Mouse (Mus musculus) lung, embryonic 16.5 days (tissue): ENCODE measurements around the gene Arhgap32. TPM values are rescaled to one million over a fixed set of nuclear protein-coding genes. Genes with fewer than 3 reads are reported as not detected.
"Not testable (repeated sequence)": the region's sequence is repeated elsewhere in the genome, so short reads cannot be mapped to it uniquely, and the experiment has no call there.

ENCODE experiments used
- ATAC-seq: fragments of 200-750 bp; cut with Nextera tagmentation; 2 replicates; pipeline ENCODE4 v1.8.0; 2017; ENCODE audit warnings: low read depth, mild to moderate bottlenecking, moderate library complexity
- H3K27ac ChIP-seq: fragments of 300-500 bp; sonication (generic); 2 replicates; pipeline ENCODE4 v1.5.1; 2014; ENCODE audit warnings: mild to moderate bottlenecking, control low read depth, low read length
- H3K27me3 ChIP-seq: fragments of 300-500 bp; sonication (generic); 2 replicates; pipeline ENCODE4 v1.6.1; 2014; ENCODE audit warnings: low read depth, low read length, mixed read lengths; ENCODE audit not compliant: control insufficient read depth, insufficient read depth
- H3K36me3 ChIP-seq: fragments of 300-500 bp; sonication (generic); 2 replicates; pipeline ENCODE4 v1.6.1; 2014; ENCODE audit warnings: low read length; ENCODE audit not compliant: control insufficient read depth, insufficient read depth
- H3K4me1 ChIP-seq: fragments of 300-500 bp; sonication (generic); replicated peaks from 2 replicates; pipeline ENCODE4 v1.6.1; 2014; ENCODE audit warnings: low read length, mixed read lengths; ENCODE audit not compliant: control insufficient read depth, insufficient read depth
- H3K4me2 ChIP-seq: fragments of 300-500 bp; sonication (generic); 2 replicates; pipeline ENCODE4 v1.6.1; 2014; ENCODE audit warnings: low read depth, low read length, control low read depth
- H3K4me3 ChIP-seq: fragments of 300-500 bp; sonication (generic); 2 replicates; pipeline ENCODE4 v1.5.1; 2014; ENCODE audit warnings: mild to moderate bottlenecking, low read length, control low read depth
- H3K9ac ChIP-seq: fragments of 300-500 bp; sonication (generic); 2 replicates; pipeline ENCODE4 v1.6.1; 2014; ENCODE audit warnings: low read length, control low read depth
- H3K9me3 ChIP-seq: fragments of 300-500 bp; sonication (generic); 2 replicates; pipeline ENCODE4 v1.6.1; 2016; ENCODE audit warnings: low read length; ENCODE audit not compliant: control insufficient read depth
- WGBS: fragments of 180-500 bp; shearing (Covaris S2); extraction: QIAGEN DNeasy Blood & Tissue Kit; methylation state at CpG from one replicate; pipeline ENCODE4 v1.1.7; 2014; 5-methylcytosine and 5-hydroxymethylcytosine counted together
- polyA plus RNA-seq: library from polyadenylated mRNA; unstranded; fragments of >200 nt; fragmentation: Nextera tagmentation; extraction: Ambion mirVana; gene quantifications from 2 replicates; pipeline ENCODE4 v1.2.1, GENCODE M21; 2015

The Arhgap32 gene
- polyA plus RNA-seq, 1 experiment from 2014 or later, result 4.9 TPM

- not testable (repeated sequence) for ATAC-seq, H3K4me2 ChIP-seq, H3K9me3 ChIP-seq, H3K27ac ChIP-seq, H3K9ac ChIP-seq, H3K27me3 ChIP-seq, H3K4me1 ChIP-seq, H3K4me3 ChIP-seq, H3K36me3 ChIP-seq
- 88% methylated on average over 6 of the region's 6 CpGs for WGBS
These were observed 47.9 kb downstream of the Arhgap32 start for GRCm38 (mm10) chr9:32163820-32164219.

- no peaks in the 10 kb centered on the region for H3K9me3 ChIP-seq
- no peaks in the 10 kb centered on the region for H3K36me3 ChIP-seq
- WGBS, result 79% methylated on average over 5 of the region's 5 CpGs
- no peak overlapping the region for H3K9ac ChIP-seq
- H3K4me1 ChIP-seq, result no peaks in the 10 kb centered on the region
- H3K4me2 ChIP-seq, result no peak overlapping the region
- no peak for ATAC-seq
- no peak overlapping the region for H3K4me3 ChIP-seq
- no peak overlapping the region for H3K27ac ChIP-seq
- no peaks in the 10 kb centered on the region for H3K27me3 ChIP-seq
These were observed 52.7 kb downstream of the Arhgap32 start for GRCm38 (mm10) chr9:32168546-32169137.

GRCm38 (mm10) chr9:32170713-32171112 is 54.8 kb downstream of the Arhgap32 start:
- no peaks in the 10 kb centered on the region for H3K4me1 ChIP-seq
- no peaks in the 10 kb centered on the region for H3K27me3 ChIP-seq
- H3K9me3 ChIP-seq, result no peaks in the 10 kb centered on the region
- ATAC-seq, result no peak
- H3K4me3 ChIP-seq, result no peak overlapping the region
- H3K36me3 ChIP-seq, result no peaks in the 10 kb centered on the region
- no peak overlapping the region for H3K4me2 ChIP-seq
- 86% methylated on average over 8 of the region's 8 CpGs for WGBS
- H3K27ac ChIP-seq, result no peak overlapping the region
- no peak overlapping the region for H3K9ac ChIP-seq

- no peaks in the 10 kb centered on the region for H3K27me3 ChIP-seq
- ATAC-seq, result peak; percentile 90
- H3K4me2 ChIP-seq, result no peak overlapping the region
- H3K4me1 ChIP-seq, result peaks cover 6% of the 10 kb centered on the region; the same call in 1 of the 2 replicates
- H3K36me3 ChIP-seq, result no peaks in the 10 kb centered on the region
- no peak overlapping the region for H3K27ac ChIP-seq
- 48% methylated on average over 4 of the region's 4 CpGs for WGBS
- H3K9me3 ChIP-seq, result no peaks in the 10 kb centered on the region
- no peak overlapping the region for H3K4me3 ChIP-seq
- H3K9ac ChIP-seq, result no peak overlapping the region
These were observed 60.7 kb downstream of the Arhgap32 start for GRCm38 (mm10) chr9:32176612-32177011.

GRCm38 (mm10) chr9:32181170-32181569 is 65.2 kb downstream of the Arhgap32 start:
- H3K36me3 ChIP-seq, result no peaks in the 10 kb centered on the region; the same call in 1 of the 2 replicates
- peaks cover 6% of the 10 kb centered on the region; the same call in 1 of the 2 replicates for H3K4me1 ChIP-seq
- no peak overlapping the region for H3K4me2 ChIP-seq
- WGBS, result 35% methylated on average over 2 of the region's 2 CpGs
- ATAC-seq, result no peak
- no peak overlapping the region for H3K9ac ChIP-seq
- no peaks in the 10 kb centered on the region for H3K27me3 ChIP-seq
- no peak overlapping the region for H3K4me3 ChIP-seq
- no peaks in the 10 kb centered on the region for H3K9me3 ChIP-seq
- no peak overlapping the region for H3K27ac ChIP-seq

- ATAC-seq, result no peak
- Histone ChIP-seq H3K27ac (no peak overlapping the region), H3K4me3 (no peak overlapping the region), H3K36me3 (no peaks in the 10 kb centered on the region; the same call in 1 of the 2 replicates), H3K9ac (no peak overlapping the region), H3K9me3 (no peaks in the 10 kb centered on the region), H3K27me3 (no peaks in the 10 kb centered on the region), H3K4me2 (no peak overlapping the region), H3K4me1 (no peaks in the 10 kb centered on the region)
- 94% methylated on average over 2 of the region's 2 CpGs for WGBS
These were observed 70.6 kb downstream of the Arhgap32 start for GRCm38 (mm10) chr9:32186489-32186888.

- Histone ChIP-seq H3K9ac (no peak overlapping the region), H3K36me3 (0 out of 2 replicates have a peak, but pooled peaks cover 3% of the 10 kb centered on the region), H3K27me3 (no peaks in the 10 kb centered on the region), H3K4me3 (no peak overlapping the region), H3K4me1 (no peaks in the 10 kb centered on the region), H3K4me2 (no peak overlapping the region), H3K27ac (no peak overlapping the region), H3K9me3 (no peaks in the 10 kb centered on the region)
- no peak for ATAC-seq
- 74% methylated on average over 5 of the region's 5 CpGs for WGBS
These were observed 76.5 kb downstream of the Arhgap32 start for GRCm38 (mm10) chr9:32192295-32193073.

GRCm38 (mm10) chr9:32204450-32204990 is 88.6 kb downstream of the Arhgap32 start:
- Histone ChIP-seq H3K9ac (no peak overlapping the region), H3K27me3 (no peaks in the 10 kb centered on the region), H3K27ac (no peak overlapping the region), H3K4me3 (no peak overlapping the region), H3K9me3 (no peaks in the 10 kb centered on the region), H3K4me1 (no peaks in the 10 kb centered on the region), H3K36me3 (no peaks in the 10 kb centered on the region), H3K4me2 (no peak overlapping the region)
- no peak for ATAC-seq
- 67% methylated on average over 7 of the region's 7 CpGs for WGBS

- H3K9me3 ChIP-seq, result no peaks in the 10 kb centered on the region
- no peaks in the 10 kb centered on the region for H3K36me3 ChIP-seq
- H3K4me1 ChIP-seq, result no peaks in the 10 kb centered on the region
- H3K4me2 ChIP-seq, result no peak overlapping the region
- no peak overlapping the region for H3K9ac ChIP-seq
- no peak overlapping the region for H3K4me3 ChIP-seq
- H3K27me3 ChIP-seq, result no peaks in the 10 kb centered on the region
- no peak overlapping the region for H3K27ac ChIP-seq
- no peak for ATAC-seq
- WGBS, result 88% methylated on average over 8 of the region's 8 CpGs
These were observed 91.2 kb downstream of the Arhgap32 start for GRCm38 (mm10) chr9:32207133-32207532.
